Mouse (Mus musculus): ENCODE data around the gene Sorcs1. TPM values are rescaled to one million over a fixed set of nuclear protein-coding genes. Genes with fewer than 3 reads are reported as not detected.

Sorcs1 gene
- polyA plus RNA-seq, 1 experiment from 2014 or later, result 0.38 TPM

DNA sequence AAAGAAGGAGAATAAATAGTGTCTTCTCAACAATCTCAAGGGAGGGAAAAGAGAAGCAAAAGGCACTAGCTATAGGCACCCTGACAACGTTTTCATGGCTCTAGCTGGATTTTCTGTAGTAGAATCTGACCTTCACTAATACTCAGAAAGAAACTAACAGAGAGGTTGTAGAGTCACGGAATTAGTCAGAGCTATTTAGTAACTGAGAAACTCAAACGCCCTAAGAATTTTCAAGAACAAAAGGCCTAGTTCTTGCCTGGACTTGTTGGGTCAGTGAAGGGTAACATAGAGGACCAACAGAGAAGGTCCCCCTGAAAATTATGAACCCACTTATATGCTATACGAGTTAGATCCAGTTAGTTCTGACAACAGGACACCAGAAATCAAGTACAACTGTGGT is 81.1 kb downstream of the Sorcs1 start:
- WGBS (ENCODE audit: insufficient replicate concordance), result 49% methylated on average over 4 of the region's 4 CpGs

DNA sequence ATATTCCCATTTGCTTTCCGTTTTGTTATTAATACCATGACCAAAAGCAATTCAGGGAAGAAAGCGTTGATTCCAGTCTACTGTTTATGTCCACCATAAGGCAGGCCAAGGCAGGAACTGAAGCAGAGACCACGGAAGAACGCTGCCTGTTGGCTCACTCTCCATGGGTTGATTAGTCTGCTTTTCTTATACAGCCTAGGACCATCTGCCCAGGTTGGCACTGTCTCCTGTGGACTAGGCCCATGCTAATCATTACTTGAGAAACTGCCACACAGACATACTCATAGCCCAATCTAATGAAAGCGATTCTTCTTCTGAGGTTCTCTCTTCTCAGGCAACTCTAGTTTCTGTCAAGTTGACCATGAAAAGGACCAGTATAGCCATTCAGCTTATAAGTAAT is 92.3 kb downstream of the Sorcs1 start:
- Histone ChIP-seq H3K36me3 (ENCODE audit: control insufficient read depth, insufficient read depth) (no peaks in the 10 kb centered on the region), H3K4me1 (ENCODE audit: control insufficient read depth, low read depth, low read length) (no peaks in the 10 kb centered on the region), H3K9ac (ENCODE audit: low read depth, low read length) (no peak overlapping the region), H3K9me3 (replicated peaks; ENCODE audit: control insufficient read depth, low read length) (no peaks in the 10 kb centered on the region), H3K4me2 (ENCODE audit: low read depth, low read length) (no peak overlapping the region), H3K27me3 (ENCODE audit: control insufficient read depth, insufficient read depth, low read depth, low read length) (no peaks in the 10 kb centered on the region), H3K27ac (ENCODE audit: low read length) (no peak overlapping the region), H3K4me3 (ENCODE audit: low read depth, low read length) (no peak overlapping the region)
- ATAC-seq (ENCODE audit: low read depth), result no peak
- 70% methylated on average over 5 of the region's 5 CpGs for WGBS (ENCODE audit: insufficient replicate concordance)

More for the DNA sequence above, 81.1 kb downstream of the Sorcs1 start:
- H3K4me1 ChIP-seq (ENCODE audit: control insufficient read depth, low read depth, low read length), result no peaks in the 10 kb centered on the region
- no peak overlapping the region for H3K27ac ChIP-seq (ENCODE audit: low read length)
- no peaks in the 10 kb centered on the region for H3K9me3 ChIP-seq (replicated peaks; ENCODE audit: control insufficient read depth, low read length)
- no peak overlapping the region for H3K4me2 ChIP-seq (ENCODE audit: low read depth, low read length)
- ATAC-seq (ENCODE audit: low read depth), result no peak
- H3K27me3 ChIP-seq (ENCODE audit: control insufficient read depth, insufficient read depth, low read depth, low read length), result no peaks in the 10 kb centered on the region
- no peak overlapping the region for H3K9ac ChIP-seq (ENCODE audit: low read depth, low read length)
- no peaks in the 10 kb centered on the region for H3K36me3 ChIP-seq (ENCODE audit: control insufficient read depth, insufficient read depth)
- H3K4me3 ChIP-seq (ENCODE audit: low read depth, low read length), result no peak overlapping the region

GRCm38 (mm10) chr19:50582952-50583351 is 95.5 kb downstream of the Sorcs1 start:
- H3K36me3 ChIP-seq (ENCODE audit: control insufficient read depth, insufficient read depth), result no peaks in the 10 kb centered on the region
- ATAC-seq (ENCODE audit: low read depth), result no peak
- no peaks in the 10 kb centered on the region for H3K4me1 ChIP-seq (ENCODE audit: control insufficient read depth, low read depth, low read length)
- no peaks in the 10 kb centered on the region for H3K9me3 ChIP-seq (replicated peaks; ENCODE audit: control insufficient read depth, low read length)
- no peak overlapping the region for H3K9ac ChIP-seq (ENCODE audit: low read depth, low read length)
- no peaks in the 10 kb centered on the region for H3K27me3 ChIP-seq (ENCODE audit: control insufficient read depth, insufficient read depth, low read depth, low read length)
- no peak overlapping the region for H3K27ac ChIP-seq (ENCODE audit: low read length)
- H3K4me2 ChIP-seq (ENCODE audit: low read depth, low read length), result no peak overlapping the region
- no peak overlapping the region for H3K4me3 ChIP-seq (ENCODE audit: low read depth, low read length)

DNA sequence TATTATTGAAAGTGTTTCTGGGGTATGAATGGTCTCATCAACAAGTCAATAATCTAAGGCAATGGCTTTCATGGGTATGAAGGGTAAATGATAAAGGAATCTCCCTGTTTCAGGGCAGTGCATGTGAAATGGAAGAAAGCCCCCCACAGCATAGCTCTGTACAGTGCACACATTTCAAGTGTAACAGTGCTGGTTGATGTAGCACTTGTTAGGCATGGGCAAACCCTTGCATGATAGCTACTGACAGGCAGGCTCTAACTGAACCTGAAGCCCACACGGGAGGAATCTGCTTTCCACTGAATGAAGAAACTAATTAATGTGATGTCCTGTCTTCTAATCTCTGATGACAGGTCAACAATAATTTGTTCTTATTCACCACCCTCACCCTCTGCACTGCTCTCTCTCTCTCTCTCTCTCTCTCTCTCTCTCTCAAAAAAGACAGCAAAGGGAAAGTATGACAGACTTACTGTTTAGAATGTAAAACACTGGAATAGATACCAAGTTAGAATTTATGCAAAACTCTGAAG is 108.7 kb downstream of the Sorcs1 start:
- no peak overlapping the region for H3K4me3 ChIP-seq (ENCODE audit: low read depth, low read length)
- 52% methylated on average over 1 of the region's 1 CpGs for WGBS (ENCODE audit: insufficient replicate concordance)
- no peak overlapping the region for H3K27ac ChIP-seq (ENCODE audit: low read length)
- no peak overlapping the region for H3K4me2 ChIP-seq (ENCODE audit: low read depth, low read length)
- H3K4me1 ChIP-seq (ENCODE audit: control insufficient read depth, low read depth, low read length), result no peaks in the 10 kb centered on the region
- no peaks in the 10 kb centered on the region for H3K9me3 ChIP-seq (replicated peaks; ENCODE audit: control insufficient read depth, low read length)
- no peaks in the 10 kb centered on the region for H3K27me3 ChIP-seq (ENCODE audit: control insufficient read depth, insufficient read depth, low read depth, low read length)
- no peaks in the 10 kb centered on the region for H3K36me3 ChIP-seq (ENCODE audit: control insufficient read depth, insufficient read depth)
- H3K9ac ChIP-seq (ENCODE audit: low read depth, low read length), result no peak overlapping the region
- no peak for ATAC-seq (ENCODE audit: low read depth)

GRCm38 (mm10) chr19:50566306-50566705 is 112.1 kb downstream of the Sorcs1 start:
- H3K9ac ChIP-seq (ENCODE audit: low read depth, low read length), result no peak overlapping the region
- no peak overlapping the region for H3K4me2 ChIP-seq (ENCODE audit: low read depth, low read length)
- H3K4me1 ChIP-seq (ENCODE audit: control insufficient read depth, low read depth, low read length), result no peaks in the 10 kb centered on the region
- ATAC-seq (ENCODE audit: low read depth), result no peak
- H3K4me3 ChIP-seq (ENCODE audit: low read depth, low read length), result no peak overlapping the region
- H3K27ac ChIP-seq (ENCODE audit: low read length), result no peak overlapping the region
- no peaks in the 10 kb centered on the region; the same call in 1 of the 2 replicates for H3K9me3 ChIP-seq (replicated peaks; ENCODE audit: control insufficient read depth, low read length)
- H3K27me3 ChIP-seq (ENCODE audit: control insufficient read depth, insufficient read depth, low read depth, low read length), result no peaks in the 10 kb centered on the region
- WGBS (ENCODE audit: insufficient replicate concordance), result 53% methylated on average over 2 of the region's 2 CpGs
- no peaks in the 10 kb centered on the region for H3K36me3 ChIP-seq (ENCODE audit: control insufficient read depth, insufficient read depth)

DNA sequence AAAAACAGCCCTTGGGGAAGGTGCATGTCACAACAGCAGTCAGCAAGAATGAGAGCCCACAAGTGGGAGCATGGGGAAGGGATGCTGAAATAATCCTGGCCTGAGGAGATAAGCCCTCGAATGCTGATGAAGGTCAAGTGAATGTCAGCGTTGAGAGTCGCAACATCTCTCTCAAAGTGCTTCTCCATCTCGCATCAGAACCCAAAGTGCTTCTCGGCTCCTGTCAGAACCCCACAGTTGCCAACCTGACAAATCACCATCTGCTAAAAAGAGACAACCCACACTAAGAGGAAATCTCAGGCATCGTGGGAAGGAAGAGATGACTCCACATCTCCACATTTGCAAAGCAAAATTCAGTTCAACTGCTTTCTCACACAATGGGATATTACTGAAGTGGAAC is 119.7 kb downstream of the Sorcs1 start:
- no peak for ATAC-seq (ENCODE audit: low read depth)
- 52% methylated on average over 6 of the region's 6 CpGs for WGBS (ENCODE audit: insufficient replicate concordance)

GRCm38 (mm10) chr19:50534031-50534430 is 144.4 kb downstream of the Sorcs1 start:
- Histone ChIP-seq H3K9me3 (replicated peaks; ENCODE audit: control insufficient read depth, low read length) (no peaks in the 10 kb centered on the region), H3K4me2 (ENCODE audit: low read depth, low read length) (no peak overlapping the region), H3K4me1 (ENCODE audit: control insufficient read depth, low read depth, low read length) (no peaks in the 10 kb centered on the region), H3K9ac (ENCODE audit: low read depth, low read length) (no peak overlapping the region), H3K27ac (ENCODE audit: low read length) (no peak overlapping the region), H3K36me3 (ENCODE audit: control insufficient read depth, insufficient read depth) (no peaks in the 10 kb centered on the region), H3K4me3 (ENCODE audit: low read depth, low read length) (no peak overlapping the region), H3K27me3 (ENCODE audit: control insufficient read depth, insufficient read depth, low read depth, low read length) (no peaks in the 10 kb centered on the region)
- 69% methylated on average over 5 of the region's 5 CpGs for WGBS (ENCODE audit: insufficient replicate concordance)
- ATAC-seq (ENCODE audit: low read depth), result no peak

More for the DNA sequence above, 119.7 kb downstream of the Sorcs1 start:
- no peaks in the 10 kb centered on the region for H3K4me1 ChIP-seq (ENCODE audit: control insufficient read depth, low read depth, low read length)
- H3K27ac ChIP-seq (ENCODE audit: low read length), result no peak overlapping the region
- H3K4me2 ChIP-seq (ENCODE audit: low read depth, low read length), result no peak overlapping the region
- no peaks in the 10 kb centered on the region; the same call in 1 of the 2 replicates for H3K9me3 ChIP-seq (replicated peaks; ENCODE audit: control insufficient read depth, low read length)
- H3K4me3 ChIP-seq (ENCODE audit: low read depth, low read length), result no peak overlapping the region
- H3K9ac ChIP-seq (ENCODE audit: low read depth, low read length), result no peak overlapping the region
- no peaks in the 10 kb centered on the region for H3K27me3 ChIP-seq (ENCODE audit: control insufficient read depth, insufficient read depth, low read depth, low read length)
- no peaks in the 10 kb centered on the region for H3K36me3 ChIP-seq (ENCODE audit: control insufficient read depth, insufficient read depth)

GRCm38 (mm10) chr19:50527835-50528234 is 150.6 kb downstream of the Sorcs1 start:
- Histone ChIP-seq H3K9me3 (replicated peaks; ENCODE audit: control insufficient read depth, low read length) (no peaks in the 10 kb centered on the region; the same call in 1 of the 2 replicates), H3K4me3 (ENCODE audit: low read depth, low read length) (no peak overlapping the region), H3K4me1 (ENCODE audit: control insufficient read depth, low read depth, low read length) (no peaks in the 10 kb centered on the region), H3K4me2 (ENCODE audit: low read depth, low read length) (no peak overlapping the region), H3K27me3 (ENCODE audit: control insufficient read depth, insufficient read depth, low read depth, low read length) (no peaks in the 10 kb centered on the region), H3K9ac (ENCODE audit: low read depth, low read length) (no peak overlapping the region), H3K36me3 (ENCODE audit: control insufficient read depth, insufficient read depth) (no peaks in the 10 kb centered on the region), H3K27ac (ENCODE audit: low read length) (no peak overlapping the region)
- WGBS (ENCODE audit: insufficient replicate concordance), result 65% methylated on average over 3 of the region's 3 CpGs
- ATAC-seq (ENCODE audit: low read depth), result no peak

DNA sequence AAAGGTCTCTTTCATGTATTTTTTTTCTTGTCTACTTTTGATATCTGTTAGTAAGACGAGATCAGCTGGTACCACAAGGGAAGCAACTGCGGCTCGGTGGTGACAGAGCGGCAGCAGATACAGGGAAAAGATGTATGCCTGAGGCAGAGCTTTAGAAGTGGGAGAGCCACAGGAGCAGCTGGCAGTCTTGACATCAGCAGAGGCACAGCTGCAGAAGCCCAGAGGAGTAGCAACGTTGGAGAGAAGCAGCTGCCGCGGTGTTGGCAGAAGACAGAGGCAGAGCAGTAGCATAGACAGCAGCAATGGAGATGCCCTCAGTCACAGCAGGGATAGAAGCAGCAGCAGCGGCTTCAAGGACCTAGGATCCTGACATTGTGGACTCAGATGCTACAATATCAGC is 152.4 kb downstream of the Sorcs1 start:
- no peak overlapping the region for H3K27ac ChIP-seq (ENCODE audit: low read length)
- H3K27me3 ChIP-seq (ENCODE audit: control insufficient read depth, insufficient read depth, low read depth, low read length), result no peaks in the 10 kb centered on the region
- 68% methylated on average over 8 of the region's 8 CpGs for WGBS (ENCODE audit: insufficient replicate concordance)
- no peaks in the 10 kb centered on the region for H3K36me3 ChIP-seq (ENCODE audit: control insufficient read depth, insufficient read depth)
- no peak overlapping the region for H3K4me3 ChIP-seq (ENCODE audit: low read depth, low read length)
- no peak for ATAC-seq (ENCODE audit: low read depth)
- H3K9me3 ChIP-seq (replicated peaks; ENCODE audit: control insufficient read depth, low read length), result no peaks in the 10 kb centered on the region; the same call in 1 of the 2 replicates
- H3K4me1 ChIP-seq (ENCODE audit: control insufficient read depth, low read depth, low read length), result no peaks in the 10 kb centered on the region
- no peak overlapping the region for H3K9ac ChIP-seq (ENCODE audit: low read depth, low read length)
- no peak overlapping the region for H3K4me2 ChIP-seq (ENCODE audit: low read depth, low read length)

Data from liver, embryonic 16.5 days (tissue).